Mouse (Mus musculus): ENCODE results near the gene Stk32b. TPM values are rescaled to one million over a fixed set of nuclear protein-coding genes. Genes with fewer than 3 reads are reported as not detected.

The Stk32b gene
- total RNA-seq, 4 experiments from 2014 or later: 1.5 to 2.6 (median 2.1) TPM

- no peak for DNase-seq (ENCODE audit: low spot score in 2 of 2)
These were observed 196.5 kb downstream of the Stk32b start for GRCm38 (mm10) chr5:37520441-37520840.

- no peak for DNase-seq (ENCODE audit: low spot score in 2 of 2)
These were observed 204.5 kb downstream of the Stk32b start for GRCm38 (mm10) chr5:37512479-37512878.

- DNase-seq (ENCODE audit: low spot score in 2 of 2): no peak
These were observed 210.0 kb downstream of the Stk32b start for GRCm38 (mm10) chr5:37506880-37507519.

- DNase-seq (ENCODE audit: low spot score in 2 of 2): no peak
These were observed 221.9 kb downstream of the Stk32b start for GRCm38 (mm10) chr5:37494984-37495476.

GRCm38 (mm10) chr5:37472025-37472608 is 244.9 kb downstream of the Stk32b start:
- DNase-seq (ENCODE audit: low spot score in 2 of 2): no peak

GRCm38 (mm10) chr5:37471584-37471983 is 245.4 kb downstream of the Stk32b start:
- DNase-seq (ENCODE audit: low spot score in 2 of 2): no peak

- DNase-seq (ENCODE audit: low spot score in 2 of 2): no peak
These were observed 247.9 kb downstream of the Stk32b start for GRCm38 (mm10) chr5:37469031-37469430.

- DNase-seq (ENCODE audit: low spot score in 2 of 2): no peak
These were observed 249.3 kb downstream of the Stk32b start for GRCm38 (mm10) chr5:37467646-37468045.

- peak in 1 of 2 experiments; percentile 13 for DNase-seq (ENCODE audit: low spot score in 2 of 2)
These were observed 251.5 kb downstream of the Stk32b start for GRCm38 (mm10) chr5:37465461-37465860.

- DNase-seq (ENCODE audit: low spot score in 2 of 2): no peak
These were observed 258.7 kb downstream of the Stk32b start for GRCm38 (mm10) chr5:37458236-37458635.

- DNase-seq (ENCODE audit: low spot score in 2 of 2): no peak
These were observed 259.1 kb downstream of the Stk32b start for GRCm38 (mm10) chr5:37457831-37458230.

- DNase-seq (ENCODE audit: low spot score in 2 of 2): no peak
These were observed 259.8 kb downstream of the Stk32b start for GRCm38 (mm10) chr5:37457191-37457590.

GRCm38 (mm10) chr5:37456590-37456989 is 260.4 kb downstream of the Stk32b start:
- DNase-seq (ENCODE audit: low spot score in 2 of 2): no peak

- DNase-seq (ENCODE audit: low spot score in 2 of 2): no peak
These were observed 269.4 kb downstream of the Stk32b start for GRCm38 (mm10) chr5:37447546-37447945.

- no peak for DNase-seq (ENCODE audit: low spot score in 2 of 2)
These were observed 274.2 kb downstream of the Stk32b start for GRCm38 (mm10) chr5:37442767-37443166.

- no peak for DNase-seq (ENCODE audit: low spot score in 2 of 2)
These were observed 281.6 kb downstream of the Stk32b start for GRCm38 (mm10) chr5:37435417-37435816.

- no peak for DNase-seq (ENCODE audit: low spot score in 2 of 2)
These were observed 289.8 kb downstream of the Stk32b start for GRCm38 (mm10) chr5:37427210-37427609.

- no peak for DNase-seq (ENCODE audit: low spot score in 2 of 2)
These were observed 297.9 kb downstream of the Stk32b start for GRCm38 (mm10) chr5:37419028-37419427.

Other genes starting within 250 kb of the Stk32b start
- 1 to 10 TPM in 3 of 4 experiments, under 1 TPM in 1; 0.95 to 2.2 (median 1.6) TPM for gene Cytl1, start 18.3 kb upstream of the Stk32b start, total RNA-seq (2022)
- 1 to 10 TPM; 2.9 to 4.5 (median 3.9) TPM for gene Msx1, start 107.4 kb upstream of the Stk32b start, total RNA-seq (2022)